Mouse (Mus musculus) thymus, postnatal 10 days (tissue): ENCODE measurements around the gene Arl6ip4.

Experiments used
- DNase-seq, 2 experiments: peaks; one replicate each; pipeline ENCODE4 v3.0.0; 2021; ENCODE audit warnings: low spot score in 2 of 2

The Arl6ip4 gene

DNA sequence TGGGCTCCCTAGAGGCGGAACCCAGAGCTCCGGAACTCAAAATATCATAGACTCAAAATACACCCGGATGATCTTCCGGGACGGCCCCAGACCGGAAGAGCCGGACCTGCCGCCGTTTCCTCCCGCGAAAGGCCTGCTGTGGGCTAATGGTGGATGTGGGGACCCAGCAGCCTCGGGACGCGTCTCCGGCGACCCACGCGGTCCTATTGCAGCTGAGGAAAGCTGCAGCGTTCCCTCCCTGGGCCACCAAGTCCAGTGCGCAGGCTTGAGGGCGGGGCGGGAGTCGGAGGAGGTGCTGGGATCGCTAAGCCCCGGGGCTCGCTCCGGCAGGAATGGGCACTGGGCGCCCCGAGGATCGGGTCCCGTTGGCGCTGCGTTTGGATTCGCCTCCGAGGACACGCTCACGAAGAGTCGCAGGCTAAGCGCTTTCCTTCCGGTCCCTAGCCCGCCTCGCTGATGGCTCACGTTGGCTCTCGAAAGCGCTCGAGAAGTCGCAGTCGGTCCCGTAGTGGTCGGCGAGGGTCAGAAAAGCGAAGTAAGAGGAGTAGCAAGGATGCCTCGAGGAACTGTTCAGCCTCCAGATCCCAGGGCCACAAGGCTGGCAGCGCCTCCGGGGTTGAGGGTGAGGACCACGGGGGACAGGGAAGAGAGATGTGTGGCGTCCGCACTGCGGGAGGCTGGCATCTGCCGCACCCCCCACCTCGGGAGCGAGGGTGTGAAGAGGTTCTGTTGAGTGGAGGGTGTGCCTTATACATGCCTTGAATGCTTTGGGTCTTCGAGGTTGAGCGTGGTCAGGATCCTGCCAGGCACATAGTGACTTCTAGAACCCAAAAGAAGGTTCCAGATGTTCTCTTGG, at the start of gene Arl6ip4:
Gene Arl6ip4 (plus strand): TSS at position 100 of the 856 bp plus-strand sequence.
- DNase-seq, result peak; percentile 38 to 80

DNA sequence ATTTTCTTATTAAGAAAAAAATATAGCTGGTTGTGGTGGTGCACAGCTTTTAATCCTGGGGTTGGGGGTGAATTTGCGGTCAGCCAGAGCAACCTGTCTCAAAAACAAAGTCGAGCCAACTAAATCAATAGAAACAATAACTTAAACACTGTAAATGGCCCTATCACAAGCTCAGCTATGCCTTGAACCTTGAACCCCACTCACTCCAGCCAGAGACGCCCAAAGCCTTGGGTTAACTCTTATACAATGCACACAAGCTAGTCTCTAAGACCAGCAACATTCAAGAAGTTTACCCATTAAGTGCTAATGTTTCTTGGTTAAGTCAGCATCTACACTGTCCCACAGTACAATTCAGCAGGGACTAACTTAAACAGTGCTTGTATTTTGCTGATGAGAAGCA, 46.2 kb upstream of the Arl6ip4 start:
- no peak for DNase-seq

DNA sequence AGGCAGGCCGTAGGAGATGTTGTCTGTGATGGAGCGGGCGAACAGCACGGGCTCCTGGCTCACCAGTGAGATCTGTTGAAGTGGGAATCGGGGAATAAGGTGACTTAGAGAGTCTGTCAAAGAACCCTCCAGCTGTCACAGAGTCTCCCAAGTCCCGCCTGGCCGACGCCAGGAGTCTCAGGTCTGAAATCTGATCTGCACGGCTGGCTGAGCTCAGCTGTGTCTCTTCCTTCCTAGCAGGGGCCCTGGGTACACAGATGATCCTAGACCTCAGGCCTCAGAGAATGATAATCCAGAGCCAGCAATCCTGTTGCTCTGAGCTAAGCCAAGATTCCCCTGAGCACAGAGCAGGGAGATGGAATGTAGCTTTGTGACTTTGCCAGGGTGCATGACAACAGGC, 42.2 kb upstream of the Arl6ip4 start:
- DNase-seq, result no peak

DNA sequence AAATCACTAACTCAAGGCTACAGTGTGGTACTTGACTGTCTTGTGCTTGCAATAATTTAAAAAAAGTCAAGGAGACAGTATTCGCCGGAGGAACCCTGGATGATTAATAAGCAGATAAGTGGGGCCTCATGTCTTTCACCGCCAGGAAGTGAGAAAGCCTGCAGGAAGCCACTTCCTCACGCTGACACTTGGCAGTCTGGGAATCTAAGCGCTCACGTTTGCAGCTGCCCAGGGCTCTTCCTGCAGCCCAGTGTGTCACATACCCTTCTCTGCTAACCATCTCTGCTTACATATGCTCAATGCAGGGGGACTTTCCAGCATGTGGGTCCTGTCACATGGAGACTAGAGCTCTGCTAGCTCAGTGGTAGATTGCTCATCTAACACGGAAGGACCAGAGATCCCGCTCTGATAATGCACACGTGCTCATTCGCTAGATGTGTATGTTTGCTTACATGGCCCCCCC, 41.0 kb upstream of the Arl6ip4 start:
- peak in 1 of 2 experiments; percentile 35 for DNase-seq

DNA sequence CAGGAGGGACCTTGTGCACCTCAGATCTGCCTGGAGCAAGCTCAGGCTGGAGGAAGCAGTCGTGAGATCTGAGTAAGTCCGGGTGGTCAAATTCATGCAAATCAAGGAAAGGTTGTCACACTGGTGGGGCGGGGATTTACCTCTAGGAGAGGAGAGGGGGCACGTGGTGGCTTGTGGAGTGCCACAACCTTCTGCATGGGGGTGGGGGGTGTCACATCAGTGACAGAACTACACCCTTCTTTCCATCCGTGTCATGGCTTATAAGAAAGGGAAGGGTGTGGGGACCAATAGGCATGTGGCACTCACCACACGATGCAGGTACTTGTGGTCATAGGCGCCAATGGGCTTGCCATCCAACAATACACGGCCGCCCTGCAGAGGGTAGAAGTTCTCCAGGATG, 40.2 kb upstream of the Arl6ip4 start:
- peak in 1 of 2 experiments; percentile 24 for DNase-seq

DNA sequence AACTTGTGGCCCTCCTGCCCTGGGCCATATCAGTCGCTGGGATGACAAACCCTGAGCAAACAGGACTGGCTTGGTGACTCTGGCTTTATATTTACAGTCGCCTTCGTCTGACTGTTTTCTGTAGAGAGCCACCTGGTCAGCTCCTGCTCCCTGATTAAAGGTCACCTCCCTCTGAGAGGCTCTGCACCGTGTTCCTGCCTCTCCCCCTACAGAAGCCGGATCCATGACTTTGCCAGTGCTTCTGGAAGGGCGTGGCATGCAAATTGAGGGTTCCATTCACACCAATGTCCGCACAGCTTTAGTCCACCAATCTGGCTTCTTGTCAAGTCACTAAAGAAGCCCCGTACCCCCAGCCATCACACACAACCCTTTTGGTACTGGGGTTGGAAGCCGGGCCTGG, 39.3 kb upstream of the Arl6ip4 start:
- no peak for DNase-seq

DNA sequence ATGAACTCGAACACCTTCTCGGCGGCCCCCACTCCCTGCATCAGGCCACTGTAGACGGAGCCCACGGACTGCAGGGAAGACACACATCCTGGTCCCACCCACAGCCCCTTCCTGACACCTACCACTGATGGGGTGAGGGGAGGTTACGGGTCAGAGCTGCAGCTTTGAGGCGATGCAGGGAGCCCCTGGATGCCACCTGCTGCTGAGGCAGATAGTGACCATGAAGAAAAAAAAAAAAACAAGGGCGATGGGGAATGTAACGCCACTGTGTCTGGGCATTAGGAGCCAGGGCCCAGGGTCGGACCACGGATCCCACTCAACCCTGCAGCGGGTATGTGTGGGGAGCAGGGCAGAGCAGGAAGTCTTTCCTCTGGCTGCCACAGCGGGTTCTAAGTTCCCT, 38.6 kb upstream of the Arl6ip4 start:
- DNase-seq, result peak in 1 of 2 experiments; percentile 22

DNA sequence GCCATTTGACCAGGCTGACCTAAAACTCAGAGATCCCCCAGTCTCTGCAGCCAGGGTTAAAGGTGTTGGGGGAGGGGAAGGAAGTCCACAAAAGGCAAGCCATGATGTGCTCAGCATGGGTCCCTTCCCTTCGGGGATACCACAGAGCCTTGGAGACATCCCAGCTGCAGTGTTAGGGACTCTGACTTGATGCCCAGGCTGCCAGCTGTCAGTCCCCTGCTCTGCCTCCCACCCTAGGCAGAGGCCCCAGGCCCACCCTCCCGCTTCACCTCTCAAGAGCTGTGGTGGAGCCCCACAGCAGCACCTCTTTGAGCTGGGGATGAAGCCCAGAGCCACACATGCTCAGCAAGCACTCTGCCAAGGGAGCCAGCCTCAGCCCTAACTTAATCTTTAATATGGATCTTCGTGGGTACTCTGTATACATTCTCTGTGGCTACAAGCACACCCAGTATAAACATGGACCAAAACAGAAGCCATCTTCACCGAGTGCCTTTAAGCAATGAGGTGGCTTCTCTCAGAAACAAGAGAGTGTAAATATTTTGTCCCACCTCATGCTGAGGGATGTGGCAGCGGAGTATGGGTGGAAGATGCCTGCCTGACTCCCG, 37.9 kb upstream of the Arl6ip4 start:
- peak in 1 of 2 experiments; percentile 43 for DNase-seq

DNA sequence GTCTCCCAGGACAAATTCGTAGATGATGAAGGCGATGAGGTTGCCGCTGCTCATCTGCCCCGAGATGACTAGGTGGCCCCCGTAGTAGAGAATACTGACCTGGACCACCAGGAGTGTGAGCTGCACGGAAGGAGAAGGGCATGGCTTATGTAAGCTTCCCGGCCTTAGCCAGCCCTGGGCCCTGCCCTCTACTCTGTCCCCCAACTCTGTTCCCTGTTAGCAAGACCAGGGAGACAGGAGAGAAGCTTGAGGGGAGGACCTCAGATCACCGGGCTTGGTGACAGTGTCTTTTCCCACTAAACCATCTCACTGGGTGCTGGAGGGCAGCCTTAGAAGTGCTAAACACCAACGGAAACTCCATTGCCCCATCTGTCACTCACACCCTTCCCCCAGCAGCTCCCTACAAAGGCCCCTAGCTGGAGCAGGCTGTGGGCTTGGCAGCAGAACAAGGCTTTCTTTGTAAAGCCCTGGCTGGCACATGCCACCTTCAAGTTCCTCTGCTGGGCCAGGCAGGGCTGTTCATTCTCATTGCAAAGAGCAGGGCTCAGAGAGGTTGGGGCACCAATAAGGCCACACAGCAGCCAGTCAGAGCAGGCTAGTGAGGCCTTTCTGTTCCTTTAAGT, 37.0 kb upstream of the Arl6ip4 start:
- DNase-seq, result peak in 1 of 2 experiments; percentile 69

DNA sequence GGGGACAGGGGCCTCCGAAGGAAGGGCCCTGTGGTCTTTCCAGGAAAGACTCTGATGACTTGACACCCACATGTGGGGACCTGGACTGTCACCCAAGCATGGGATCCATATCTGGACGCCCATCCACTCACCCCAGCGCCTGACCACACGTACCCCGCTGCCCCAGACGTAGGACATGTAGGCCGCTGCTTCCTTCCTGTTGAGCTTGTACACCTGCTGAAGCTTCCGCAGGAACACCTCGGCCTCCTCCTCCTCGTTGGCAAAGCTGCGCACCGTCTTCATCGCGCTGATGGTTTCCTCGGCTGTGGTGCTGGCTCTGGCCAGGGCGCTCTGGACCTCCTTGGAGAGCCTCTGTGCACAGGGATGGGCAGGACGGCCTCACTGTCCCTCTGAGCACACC, 36.0 kb upstream of the Arl6ip4 start:
- peak; percentile 65 to 66 for DNase-seq

DNA sequence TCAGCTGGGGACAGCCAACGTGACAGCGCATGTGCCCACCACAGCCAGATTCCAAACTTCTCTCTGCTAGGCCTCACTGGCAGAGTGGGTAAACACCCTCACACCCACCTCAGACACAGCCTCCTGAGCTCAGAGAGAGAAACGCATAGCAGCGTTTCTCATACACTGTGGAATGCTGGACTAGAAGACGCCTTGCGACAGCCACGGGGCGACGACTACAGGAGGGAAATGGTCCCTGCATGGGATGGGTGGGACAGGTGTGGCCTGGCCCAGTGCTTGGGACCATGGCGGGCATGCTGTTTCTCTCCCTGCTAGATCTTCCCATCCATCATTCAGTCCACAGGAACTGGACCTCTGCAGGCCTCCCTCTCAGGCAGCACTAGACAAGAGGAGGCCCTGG, 33.4 kb upstream of the Arl6ip4 start:
- DNase-seq, result no peak

DNA sequence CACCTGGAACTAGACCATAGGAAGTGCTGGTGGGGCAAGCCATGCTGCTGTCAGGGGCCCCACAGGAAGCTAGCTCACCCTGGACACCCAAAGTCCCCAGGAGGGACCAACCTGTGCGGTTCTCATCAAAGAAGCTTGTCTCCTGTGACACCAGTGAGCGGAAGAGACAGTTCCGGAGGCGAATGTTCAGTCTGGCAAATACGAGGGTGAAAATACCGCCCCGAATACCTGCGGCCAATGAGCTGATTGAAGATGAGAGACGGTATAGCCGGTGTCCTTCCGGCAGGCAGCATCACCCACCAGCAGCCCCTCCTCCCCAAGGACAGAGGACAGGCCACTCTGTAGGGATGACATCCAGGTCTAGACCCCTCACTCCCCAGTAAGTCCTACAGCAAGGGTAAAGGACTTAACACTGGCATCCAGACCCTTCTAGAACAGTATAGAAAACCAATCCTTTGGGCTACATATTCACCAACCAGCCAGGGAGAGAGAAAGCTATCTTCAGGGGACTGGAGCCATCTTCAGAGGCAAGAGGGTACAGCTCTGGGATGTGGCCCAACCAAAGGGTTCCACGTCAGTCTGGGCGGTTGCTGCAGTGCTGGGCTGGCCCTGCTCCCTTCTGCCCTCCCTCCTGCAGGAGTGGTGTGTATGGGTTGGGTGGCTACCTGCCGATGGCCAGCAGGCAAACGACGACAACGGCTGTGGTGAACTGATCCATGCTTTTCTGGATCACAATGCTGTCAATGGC, 32.8 kb upstream of the Arl6ip4 start:
- DNase-seq, result no peak

DNA sequence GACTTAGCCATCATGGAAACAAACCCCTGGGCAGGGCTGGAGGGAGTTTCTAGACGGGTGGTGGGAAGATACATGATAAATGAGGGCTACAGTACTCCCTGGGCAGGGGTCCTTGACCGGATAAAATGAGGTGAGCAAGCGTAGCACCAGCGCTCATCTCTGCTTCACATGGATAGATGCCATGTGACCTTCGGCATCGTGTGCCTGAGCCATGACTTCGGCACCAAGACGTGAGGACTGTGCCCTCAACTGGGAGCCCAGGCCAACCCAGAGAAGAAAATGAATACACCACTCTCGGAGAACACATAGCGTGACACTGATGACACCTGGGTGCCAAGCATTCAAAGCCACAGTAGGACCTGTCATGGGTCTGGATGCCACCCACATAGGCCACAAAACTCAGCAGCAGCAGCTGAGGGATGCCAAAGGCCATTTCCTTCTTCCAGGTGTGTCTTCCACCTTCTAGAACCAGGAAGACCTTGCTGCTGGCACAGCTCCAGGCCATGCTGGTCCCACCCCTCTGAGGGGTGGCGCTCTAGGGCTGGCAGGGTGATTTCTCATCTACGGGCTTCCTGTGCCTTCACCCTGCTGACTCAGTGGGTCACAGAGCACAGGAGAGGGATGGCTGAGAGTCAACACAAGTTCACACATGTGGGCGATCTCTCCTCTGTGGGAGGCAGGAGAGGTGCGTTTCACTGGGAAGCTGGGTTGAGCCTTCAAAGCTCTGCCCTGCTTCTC, 31.9 kb upstream of the Arl6ip4 start:
- DNase-seq, result peak in 1 of 2 experiments; percentile 30

DNA sequence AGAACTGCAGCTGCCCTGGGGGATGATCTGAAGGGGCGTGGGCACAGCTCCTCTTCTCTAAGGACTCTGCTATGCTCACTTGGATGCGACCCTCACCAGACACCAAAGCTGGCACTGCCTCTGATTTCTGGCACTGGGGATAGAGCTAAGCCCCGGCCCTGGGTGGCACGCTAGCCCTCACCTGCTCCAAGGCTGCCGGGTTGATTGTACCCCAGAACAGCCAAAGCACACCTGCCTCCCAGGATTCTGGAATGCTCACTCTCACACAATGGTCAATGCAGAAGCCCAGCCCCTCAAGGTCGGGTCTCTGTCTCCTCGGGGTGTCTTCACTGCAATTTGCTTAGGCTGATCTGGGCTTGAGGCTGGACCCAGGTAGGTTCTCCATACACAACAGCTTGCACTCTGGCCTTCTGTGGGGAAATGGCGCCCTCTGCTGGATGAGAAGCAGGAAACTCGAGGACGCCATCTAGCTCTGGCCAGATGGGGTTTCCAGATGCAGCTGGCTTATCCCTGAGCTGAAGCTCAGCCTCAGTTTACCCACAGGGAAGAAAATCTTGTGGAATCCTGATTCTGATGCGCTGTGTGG, 31.2 kb upstream of the Arl6ip4 start:
- DNase-seq, result peak; percentile 75 to 91

DNA sequence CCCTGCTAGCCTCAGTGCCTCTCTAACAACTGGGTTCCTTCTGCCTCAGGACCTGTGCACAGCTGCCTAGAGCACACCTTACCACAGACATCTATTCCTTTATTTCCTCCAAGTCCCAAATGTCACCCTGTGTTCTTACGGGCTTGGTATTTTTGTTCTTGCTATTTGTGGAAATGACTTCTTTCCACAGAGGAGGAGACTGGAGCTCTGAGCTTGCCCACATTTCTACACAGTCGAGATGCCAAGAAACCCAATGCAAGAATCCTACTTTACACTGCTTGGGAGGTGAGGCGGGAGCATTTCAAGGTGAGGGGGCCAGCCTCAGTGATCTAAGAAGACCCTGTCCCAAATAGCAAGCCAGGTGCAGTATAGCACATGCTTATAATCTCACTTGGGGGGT, 30.4 kb upstream of the Arl6ip4 start:
- DNase-seq, result no peak

DNA sequence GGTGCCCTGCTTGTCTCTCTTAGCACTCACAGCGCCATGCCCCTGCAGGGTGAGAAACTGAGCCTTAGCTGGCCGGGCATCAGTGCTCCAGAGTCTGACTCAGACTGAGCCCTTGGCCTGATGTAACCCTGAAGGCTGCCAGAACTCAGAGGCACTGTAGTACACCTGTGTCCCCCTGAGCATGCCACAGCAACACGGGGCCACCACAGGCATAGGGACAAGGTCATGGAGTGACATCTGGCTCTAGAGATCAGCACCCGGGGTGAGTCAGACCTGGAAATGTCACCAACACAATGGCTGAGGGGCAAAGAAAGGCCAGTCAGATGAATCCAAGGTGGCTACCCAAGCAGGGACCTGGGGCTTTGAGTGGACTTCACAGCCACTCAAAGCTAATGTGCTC, 29.0 kb upstream of the Arl6ip4 start:
- no peak for DNase-seq

DNA sequence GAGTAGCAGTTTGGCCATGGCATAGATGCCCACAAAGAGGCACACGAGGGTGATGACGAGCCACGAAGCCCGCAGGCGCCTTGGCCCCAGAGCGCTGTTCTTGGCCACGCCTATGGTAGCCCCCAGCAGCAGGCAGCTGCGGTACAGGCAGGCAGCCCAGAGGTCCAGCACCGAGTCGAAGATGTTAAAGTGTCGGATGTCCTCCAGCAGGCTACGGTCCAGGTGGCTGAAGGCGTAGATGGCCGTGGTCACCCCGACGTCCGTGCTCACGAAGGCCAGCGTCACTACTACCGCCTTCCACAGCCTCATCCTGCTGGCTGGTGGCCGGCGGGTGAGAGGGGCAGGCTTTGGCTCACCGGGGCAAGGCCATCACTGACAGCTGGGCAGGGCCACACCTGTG, 26.0 kb upstream of the Arl6ip4 start:
- DNase-seq, result no peak

DNA sequence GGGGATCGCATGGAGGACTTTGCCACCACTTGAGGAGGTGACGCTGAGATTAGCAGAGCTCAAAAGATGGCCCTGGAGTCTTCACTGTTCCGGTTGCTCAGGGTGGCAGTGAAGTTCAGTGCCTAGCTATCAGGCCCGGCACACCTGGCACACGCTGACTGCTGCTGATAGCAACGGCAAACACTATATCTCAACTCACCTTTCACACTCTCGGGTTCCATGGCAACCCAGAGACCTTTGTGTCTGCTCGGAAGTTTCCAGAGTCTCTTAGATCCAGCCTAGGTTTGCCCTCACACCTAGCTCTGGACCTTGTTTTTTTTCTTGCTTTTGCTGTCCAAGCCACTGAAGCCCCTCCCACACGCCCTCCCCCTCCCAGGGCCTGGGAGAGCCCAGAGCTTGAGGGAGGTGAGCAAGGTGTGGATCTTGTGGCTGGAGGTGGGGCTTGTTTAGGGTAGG, 23.9 kb upstream of the Arl6ip4 start:
- no peak for DNase-seq

DNA sequence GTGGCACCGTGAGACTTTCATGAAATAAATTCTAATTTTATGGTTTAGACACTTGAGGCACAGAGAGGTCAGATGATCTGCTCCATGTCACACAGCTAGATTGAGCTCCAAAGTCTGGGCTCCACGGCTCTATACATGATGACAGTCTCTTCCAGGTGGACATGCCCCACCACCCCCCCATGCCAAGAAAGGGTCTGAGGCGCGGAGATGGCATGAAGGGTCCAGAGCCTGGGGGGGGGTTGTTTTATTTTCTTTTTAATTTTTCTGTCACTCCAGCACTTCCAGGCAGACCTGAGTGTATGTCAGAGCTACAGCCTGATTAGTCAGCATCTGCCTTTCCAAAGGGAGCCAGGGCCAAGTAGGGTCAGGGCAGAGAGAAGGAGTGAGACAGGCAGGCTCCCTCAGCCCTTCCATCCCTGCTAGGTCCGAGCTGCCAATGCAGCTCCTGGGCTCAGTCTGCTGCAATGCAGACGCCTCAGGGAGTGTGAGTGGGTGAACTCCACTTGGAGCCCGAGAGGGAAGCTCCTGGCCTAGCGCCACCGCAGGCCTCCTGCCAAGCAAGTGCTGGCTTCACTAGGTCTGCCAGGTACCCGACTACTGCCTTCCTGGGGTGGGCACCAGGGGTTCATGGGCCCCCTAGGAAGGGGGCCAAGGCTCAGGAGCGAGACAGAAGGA, 22.6 kb upstream of the Arl6ip4 start:
- no peak for DNase-seq
